Mouse (Mus musculus): ENCODE results near the gene Bpifb5.
"Not testable (repeated sequence)": the region's sequence is repeated elsewhere in the genome, so short reads cannot be mapped to it uniquely, and the experiment has no call there.

The Bpifb5 gene

GRCm38 (mm10) chr2:154223265-154223916 lies at the start of gene Bpifb5:
Gene Bpifb5, plus strand, starts transcription at chr2:154223742.
- DNase-seq (ENCODE audit: low spot score) = no peak

- DNase-seq (ENCODE audit: low spot score) = not testable (repeated sequence)
Measured at GRCm38 (mm10) chr2:154181900-154182299, 41.6 kb upstream of the Bpifb5 start.

- DNase-seq (ENCODE audit: low spot score) = not testable (repeated sequence)
Measured at GRCm38 (mm10) chr2:154183061-154183460, 40.5 kb upstream of the Bpifb5 start.

GRCm38 (mm10) chr2:154185319-154185718 lies 38.2 kb upstream of the Bpifb5 start:
- DNase-seq (ENCODE audit: low spot score) = no peak

GRCm38 (mm10) chr2:154185748-154186147 lies 37.8 kb upstream of the Bpifb5 start:
- DNase-seq (ENCODE audit: low spot score) = no peak

- DNase-seq (ENCODE audit: low spot score) = no peak
Measured at GRCm38 (mm10) chr2:154187468-154187867, 36.1 kb upstream of the Bpifb5 start.

- no peak for DNase-seq (ENCODE audit: low spot score)
Measured at GRCm38 (mm10) chr2:154189877-154190434, 33.6 kb upstream of the Bpifb5 start.

GRCm38 (mm10) chr2:154190546-154191258 lies 32.8 kb upstream of the Bpifb5 start, which contains the start of gene Bpifb1:
Gene Bpifb1, plus strand, starts transcription at chr2:154190818.
- DNase-seq (ENCODE audit: low spot score) = no peak

GRCm38 (mm10) chr2:154192141-154192540 lies 31.4 kb upstream of the Bpifb5 start:
- DNase-seq (ENCODE audit: low spot score) = no peak

GRCm38 (mm10) chr2:154193071-154193470 lies 30.5 kb upstream of the Bpifb5 start:
- no peak for DNase-seq (ENCODE audit: low spot score)

- no peak for DNase-seq (ENCODE audit: low spot score)
Measured at GRCm38 (mm10) chr2:154193994-154194504, 29.5 kb upstream of the Bpifb5 start.

- DNase-seq (ENCODE audit: low spot score) = no peak
Measured at GRCm38 (mm10) chr2:154197036-154197435, 26.5 kb upstream of the Bpifb5 start.

- no peak for DNase-seq (ENCODE audit: low spot score)
Measured at GRCm38 (mm10) chr2:154204630-154205029, 18.9 kb upstream of the Bpifb5 start.

GRCm38 (mm10) chr2:154206908-154207307 lies 16.6 kb upstream of the Bpifb5 start:
- no peak for DNase-seq (ENCODE audit: low spot score)

GRCm38 (mm10) chr2:154209112-154209511 lies 14.4 kb upstream of the Bpifb5 start:
- DNase-seq (ENCODE audit: low spot score) = no peak

- DNase-seq (ENCODE audit: low spot score) = no peak
Measured at GRCm38 (mm10) chr2:154211121-154211520, 12.4 kb upstream of the Bpifb5 start.

- DNase-seq (ENCODE audit: low spot score) = no peak
Measured at GRCm38 (mm10) chr2:154211881-154212280, 11.7 kb upstream of the Bpifb5 start.

- DNase-seq (ENCODE audit: low spot score) = peak; percentile 41
Measured at GRCm38 (mm10) chr2:154215191-154215590, 8.4 kb upstream of the Bpifb5 start.

- DNase-seq (ENCODE audit: low spot score) = no peak
Measured at GRCm38 (mm10) chr2:154219950-154220349, 3.6 kb upstream of the Bpifb5 start.

- DNase-seq (ENCODE audit: low spot score) = no peak
Measured at GRCm38 (mm10) chr2:154223917-154224273, 353 bp downstream of the Bpifb5 start.

GRCm38 (mm10) chr2:154226991-154227390 lies 3.4 kb downstream of the Bpifb5 start:
- DNase-seq (ENCODE audit: low spot score) = no peak

GRCm38 (mm10) chr2:154227830-154228229 lies 4.3 kb downstream of the Bpifb5 start:
- no peak for DNase-seq (ENCODE audit: low spot score)

GRCm38 (mm10) chr2:154233426-154233825 lies 9.9 kb downstream of the Bpifb5 start:
- no peak for DNase-seq (ENCODE audit: low spot score)

All from T-cell, adult 2 months (primary cell).